Mouse (Mus musculus) testis, adult 2 months (tissue): ENCODE data around the gene Krt78.

Experiments used
- CTCF ChIP-seq: fragments of 200-500 bp; IDR thresholded peaks from 2 replicates; pipeline ENCODE4 v1.5.1; 2012; ENCODE audit warnings: low read depth, mild to moderate bottlenecking, inconsistent platforms, low read length, moderate library complexity; ENCODE audit not compliant: control insufficient read depth, insufficient read depth, insufficient replicate concordance
- POLR2A ChIP-seq: fragments of 200-500 bp; IDR thresholded peaks from 2 replicates; pipeline ENCODE4 v1.6.1; 2012; ENCODE audit warnings: low read depth, mild to moderate bottlenecking, inconsistent platforms, low read length, moderate library complexity; ENCODE audit not compliant: control insufficient read depth

GRCm38 (mm10) chr15:101983315-101983948, 29.3 kb upstream of the Krt78 start:
- no peak for TF ChIP-seq POLR2A
- no peak for TF ChIP-seq CTCF
